In the genomic region with DNA sequence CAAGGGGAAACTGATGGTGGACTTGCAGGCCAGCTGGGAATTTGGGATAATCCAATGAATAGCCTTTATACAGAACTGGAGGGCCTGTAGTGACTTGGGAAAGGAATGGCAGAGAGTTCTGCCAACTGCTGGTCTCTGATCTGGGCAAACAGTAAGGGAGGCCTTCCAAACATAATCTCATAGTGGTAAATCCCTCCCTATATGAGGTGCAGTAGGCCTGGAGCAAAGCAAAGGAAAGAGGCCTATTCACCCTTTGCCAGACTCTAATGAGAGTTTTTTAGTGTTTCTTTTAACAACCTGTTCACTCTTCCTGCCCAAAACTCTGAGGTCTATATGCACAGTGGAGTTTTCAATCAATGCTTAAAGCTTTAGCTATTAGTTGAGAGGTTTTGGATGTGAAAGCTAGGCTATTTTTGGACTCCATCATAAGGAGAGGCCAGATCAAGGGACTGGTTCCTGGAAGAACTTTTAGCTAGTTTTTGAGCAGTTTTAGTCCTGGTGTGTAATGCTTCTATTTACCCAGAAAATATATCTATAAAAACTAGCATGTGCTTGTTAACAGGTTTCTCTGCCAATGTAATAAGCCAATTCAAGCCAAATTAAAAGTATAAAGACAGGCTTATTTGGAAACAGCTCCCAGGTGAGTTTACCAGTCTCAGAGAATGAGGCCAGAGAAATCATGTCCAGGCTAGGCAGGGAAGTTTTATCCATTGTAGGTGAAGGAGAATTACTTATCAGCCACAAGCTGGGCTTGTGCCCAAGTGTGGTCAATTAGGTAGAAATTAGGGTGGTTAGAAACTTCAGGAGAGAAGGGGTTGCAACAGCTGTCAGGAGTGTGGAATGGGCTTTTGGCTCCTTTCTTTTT, we compare ENCODE assay signal across 30 mouse cellular contexts. TPM values are rescaled to one million over a fixed set of nuclear protein-coding genes. Genes with fewer than 3 reads are reported as not detected.
DNase-seq lines count a peak whose midpoint lies in the region; ATAC-seq and TF ChIP-seq lines count a peak whose summit lies in the region.
"Had no signal": no experiment of that assay in that cellular context is flagged by ENCODE, and none has a peak within 500 bp of the region (broad histone marks: within the 10 kb centered on the region; RNA-seq: fewer than 3 reads in every experiment).

No protein-coding gene starts in this region.

- no peak for TF ChIP-seq CTCF in forebrain, postnatal 0 days (IDR thresholded peaks at IDR 0.05; ENCODE audit: low read depth)

- no peaks in the 10 kb centered on the region for H3K36me3 ChIP-seq in forebrain, embryonic 13.5 days (ENCODE audit: poor library complexity, severe bottlenecking)
- H3K36me3 ChIP-seq in forebrain, embryonic 12.5 days (replicated peaks): no peaks in the 10 kb centered on the region
- H3K36me3 ChIP-seq in limb, embryonic 12.5 days: no peaks in the 10 kb centered on the region
- no peaks in the 10 kb centered on the region for H3K36me3 ChIP-seq in limb, embryonic 10.5 days
- H3K36me3 ChIP-seq in forebrain, postnatal 0 days (ENCODE audit: insufficient read depth): no peaks in the 10 kb centered on the region
- no peaks in the 10 kb centered on the region for H3K36me3 ChIP-seq in limb, embryonic 15.5 days
- H3K36me3 ChIP-seq: embryonic facial prominence, embryonic 12.5 days; embryonic facial prominence, embryonic 15.5 days; G1E; heart, embryonic 10.5 days; heart, embryonic 13.5 days had no signal

- peak; percentile 41; the same call in 1 of the 2 replicates for ATAC-seq in forebrain, embryonic 13.5 days
- ATAC-seq in forebrain, embryonic 12.5 days (ENCODE audit: low FRiP score): no peak
- ATAC-seq in limb, embryonic 12.5 days (ENCODE audit: insufficient number of reproducible peaks, insufficient read depth, low FRiP score, low TSS enrichment, low read depth): no peak; the same call in 1 of the 2 replicates
- ATAC-seq in forebrain, postnatal 0 days: peak; percentile 55
- peak; percentile 82 for ATAC-seq in limb, embryonic 15.5 days (ENCODE audit: insufficient number of reproducible peaks, low FRiP score, low TSS enrichment, low read depth)
- no peak for ATAC-seq in CD4-positive, CD25-positive, alpha-beta regulatory T cell, adult 4 months
- ATAC-seq: hindbrain, postnatal 0 days; inflammation-experienced regulatory T-cells, adult 6 months; intestine, embryonic 16.5 days; Patski had no signal

- peaks cover 9% of the 10 kb centered on the region for H3K9me3 ChIP-seq in forebrain, embryonic 13.5 days (replicated peaks)
- H3K9me3 ChIP-seq in forebrain, embryonic 12.5 days: 0 out of 2 replicates have a peak, but pooled peaks cover 9% of the 10 kb centered on the region
- H3K9me3 ChIP-seq in limb, embryonic 12.5 days: peaks cover 10% of the 10 kb centered on the region; the same call in 1 of the 2 replicates
- 0 out of 2 replicates have a peak, but pooled peaks cover 4% of the 10 kb centered on the region for H3K9me3 ChIP-seq in limb, embryonic 10.5 days (replicated peaks)
- H3K9me3 ChIP-seq in forebrain, postnatal 0 days (ENCODE audit: low read length): peaks cover 7% of the 10 kb centered on the region; the same call in 1 of the 2 replicates
- no peaks in the 10 kb centered on the region for H3K9me3 ChIP-seq in limb, embryonic 15.5 days
- H3K9me3 ChIP-seq: embryonic facial prominence, embryonic 12.5 days; heart, embryonic 10.5 days had no signal

- no peaks in the 10 kb centered on the region for H3K4me1 ChIP-seq in forebrain, embryonic 13.5 days
- no peaks in the 10 kb centered on the region for H3K4me1 ChIP-seq in forebrain, embryonic 12.5 days
- peaks cover 3% of the 10 kb centered on the region for H3K4me1 ChIP-seq in limb, embryonic 12.5 days (replicated peaks)
- no peaks in the 10 kb centered on the region for H3K4me1 ChIP-seq in limb, embryonic 10.5 days
- no peaks in the 10 kb centered on the region for H3K4me1 ChIP-seq in forebrain, postnatal 0 days (ENCODE audit: insufficient read depth)
- H3K4me1 ChIP-seq in limb, embryonic 15.5 days: peaks cover 7% of the 10 kb centered on the region
- H3K4me1 ChIP-seq: embryonic facial prominence, embryonic 12.5 days; embryonic facial prominence, embryonic 15.5 days; heart, embryonic 10.5 days; heart, embryonic 13.5 days had no signal

- H3K4me2 ChIP-seq in forebrain, embryonic 13.5 days: no peak overlapping the region
- no peak overlapping the region for H3K4me2 ChIP-seq in forebrain, embryonic 12.5 days
- H3K4me2 ChIP-seq in limb, embryonic 12.5 days: no peak overlapping the region
- H3K4me2 ChIP-seq in forebrain, postnatal 0 days (ENCODE audit: low read depth): no peak overlapping the region
- no peak overlapping the region for H3K4me2 ChIP-seq in limb, embryonic 15.5 days
- H3K4me2 ChIP-seq: embryonic facial prominence, embryonic 12.5 days; embryonic facial prominence, embryonic 15.5 days; heart, embryonic 13.5 days; hindbrain, embryonic 14.5 days had no signal

- DNase-seq in limb, embryonic 10.5 days (ENCODE audit: low spot score): no peak
- peak; percentile 2 for DNase-seq in forebrain, postnatal 0 days
- DNase-seq in adrenal gland, adult 18-20 months (ENCODE audit: low spot score in 2 of 2): no peak
- DNase-seq: adrenal gland, adult 8-10 months; adrenal gland, postnatal 36 days; cerebellum, adult 11 months; cerebellum, adult 2 months; cerebellum, adult 9-11 months; cerebellum, postnatal 25 days; gastrocnemius, postnatal 25 days; heart, adult 2 months; heart, postnatal 14 days; heart, postnatal 4 days; kidney, adult 18-20 months had no signal

- H3K27ac ChIP-seq in forebrain, embryonic 13.5 days: no peak overlapping the region
- no peak overlapping the region for H3K27ac ChIP-seq in forebrain, embryonic 12.5 days
- H3K27ac ChIP-seq in limb, embryonic 12.5 days: peak overlapping the region; percentile 83
- no peak overlapping the region for H3K27ac ChIP-seq in limb, embryonic 10.5 days
- H3K27ac ChIP-seq in forebrain, postnatal 0 days (ENCODE audit: low read depth, low read length): no peak overlapping the region
- peak overlapping the region; percentile 62 for H3K27ac ChIP-seq in limb, embryonic 15.5 days
- H3K27ac ChIP-seq: embryonic facial prominence, embryonic 12.5 days; embryonic facial prominence, embryonic 15.5 days; heart, adult 2 months; heart, embryonic 10.5 days; heart, embryonic 13.5 days; hindbrain, embryonic 14.5 days; hindbrain, postnatal 0 days had no signal

- H3K9ac ChIP-seq in forebrain, embryonic 13.5 days: no peak overlapping the region
- no peak overlapping the region for H3K9ac ChIP-seq in forebrain, embryonic 12.5 days
- H3K9ac ChIP-seq in limb, embryonic 12.5 days (replicated peaks): no peak overlapping the region
- H3K9ac ChIP-seq in forebrain, postnatal 0 days: no peak overlapping the region
- H3K9ac ChIP-seq in limb, embryonic 15.5 days: no peak overlapping the region
- H3K9ac ChIP-seq: embryonic facial prominence, embryonic 12.5 days; embryonic facial prominence, embryonic 15.5 days; heart, embryonic 13.5 days; hindbrain, embryonic 14.5 days had no signal

- H3K27me3 ChIP-seq in forebrain, embryonic 13.5 days: no peaks in the 10 kb centered on the region
- no peaks in the 10 kb centered on the region for H3K27me3 ChIP-seq in forebrain, embryonic 12.5 days
- no peaks in the 10 kb centered on the region for H3K27me3 ChIP-seq in limb, embryonic 12.5 days
- H3K27me3 ChIP-seq in limb, embryonic 10.5 days (ENCODE audit: low read depth, poor library complexity, severe bottlenecking): no peaks in the 10 kb centered on the region
- H3K27me3 ChIP-seq in forebrain, postnatal 0 days (ENCODE audit: insufficient read depth, low read length): no peaks in the 10 kb centered on the region
- H3K27me3 ChIP-seq in limb, embryonic 15.5 days: no peaks in the 10 kb centered on the region
- H3K27me3 ChIP-seq: CH12.LX; embryonic facial prominence, embryonic 12.5 days; embryonic facial prominence, embryonic 15.5 days; heart, embryonic 13.5 days had no signal

- no peak overlapping the region for H3K4me3 ChIP-seq in forebrain, embryonic 13.5 days
- H3K4me3 ChIP-seq in forebrain, embryonic 12.5 days (replicated peaks): no peak overlapping the region
- no peak overlapping the region for H3K4me3 ChIP-seq in limb, embryonic 12.5 days (replicated peaks)
- H3K4me3 ChIP-seq in limb, embryonic 10.5 days: no peak overlapping the region
- H3K4me3 ChIP-seq in forebrain, postnatal 0 days (ENCODE audit: low read depth, low read length): no peak overlapping the region
- no peak overlapping the region for H3K4me3 ChIP-seq in limb, embryonic 15.5 days
- H3K4me3 ChIP-seq: embryonic facial prominence, embryonic 12.5 days; embryonic facial prominence, embryonic 15.5 days; heart, adult 2 months; heart, embryonic 10.5 days; heart, embryonic 13.5 days had no signal

RNA-seq across cellular contexts. Expression of gene D3Ertd254e, which starts 30.9 kb away (rescaled TPM):
- polyA plus RNA-seq in forebrain, embryonic 13.5 days (2015; fragmentation: Nextera tagmentation; extraction: Ambion mirVana): 10.6 and 12.3 TPM in 2 replicates
- polyA plus RNA-seq in forebrain, embryonic 12.5 days (2016; fragmentation: Nextera tagmentation; extraction: Ambion mirVana): 9.0 and 11.4 TPM in 2 replicates
- polyA plus RNA-seq in limb, embryonic 12.5 days (2016; fragmentation: Nextera tagmentation; extraction: Ambion mirVana): 9.7 and 10.2 TPM in 2 replicates
- polyA plus RNA-seq in limb, embryonic 10.5 days (2016; fragmentation: Nextera tagmentation; extraction: Ambion mirVana): 7.0 and 9.7 TPM in 2 replicates
- total RNA-seq in forebrain, postnatal 0 days (2014; rRNA removed): 22.4 and 26.2 TPM in 2 replicates
- polyA plus RNA-seq in forebrain, postnatal 0 days (2015; fragmentation: Nextera tagmentation; extraction: Ambion mirVana): 6.8 and 10.6 TPM in 2 replicates
- 8.4 and 10.4 TPM in 2 replicates for polyA plus RNA-seq in limb, embryonic 15.5 days (2015; fragmentation: Nextera tagmentation; extraction: Ambion mirVana)
- 1 to 10 TPM; 5.8 to 7.4 TPM for total RNA-seq in adrenal gland, adult 18-20 months (2021)
- 1 to 10 TPM; 7.5 to 7.9 TPM for polyA plus RNA-seq in CD4-positive, CD25-positive, alpha-beta regulatory T cell, adult 4 months (2017; shearing (Covaris generic))

RNA-seq across cellular contexts. Expression of gene Acad9, which starts 54.1 kb away (rescaled TPM):
- polyA plus RNA-seq in forebrain, embryonic 13.5 days (2015; fragmentation: Nextera tagmentation; extraction: Ambion mirVana): 85.3 and 88.1 TPM in 2 replicates
- polyA plus RNA-seq in forebrain, embryonic 12.5 days (2016; fragmentation: Nextera tagmentation; extraction: Ambion mirVana): 90.5 and 92.3 TPM in 2 replicates
- 98.1 and 106 TPM in 2 replicates for polyA plus RNA-seq in limb, embryonic 12.5 days (2016; fragmentation: Nextera tagmentation; extraction: Ambion mirVana)
- polyA plus RNA-seq in limb, embryonic 10.5 days (2016; fragmentation: Nextera tagmentation; extraction: Ambion mirVana): 85.4 and 95.5 TPM in 2 replicates
- 34.6 and 43.5 TPM in 2 replicates for total RNA-seq in forebrain, postnatal 0 days (2014; rRNA removed)
- polyA plus RNA-seq in forebrain, postnatal 0 days (2015; fragmentation: Nextera tagmentation; extraction: Ambion mirVana): 62.0 and 67.9 TPM in 2 replicates
- 137 and 143 TPM in 2 replicates for polyA plus RNA-seq in limb, embryonic 15.5 days (2015; fragmentation: Nextera tagmentation; extraction: Ambion mirVana)
- total RNA-seq in adrenal gland, adult 18-20 months (2021): 10 to 100 TPM; 38.9 to 46.9 TPM
- 10 to 100 TPM; 41.6 to 42.2 TPM for polyA plus RNA-seq in CD4-positive, CD25-positive, alpha-beta regulatory T cell, adult 4 months (2017; shearing (Covaris generic))

Comparison
In these comparisons a context has a peak if more than half of its experiments do, and no peak if none do; other contexts are left out.
1. ATAC-seq: peak in forebrain, embryonic 13.5 days (single experiment), forebrain, postnatal 0 days (single experiment) and limb, embryonic 15.5 days (single experiment); none in forebrain, embryonic 12.5 days (single experiment), limb, embryonic 12.5 days (single experiment) and CD4-positive, CD25-positive, alpha-beta regulatory T cell, adult 4 months (single experiment).
2. H3K27ac ChIP-seq: peak in limb, embryonic 12.5 days (single experiment) and limb, embryonic 15.5 days (single experiment); none in forebrain, embryonic 13.5 days (single experiment), forebrain, embryonic 12.5 days (single experiment), limb, embryonic 10.5 days (single experiment) and forebrain, postnatal 0 days (single experiment).